Mouse (Mus musculus): ENCODE results near the gene Cdh11. TPM values are rescaled to one million over a fixed set of nuclear protein-coding genes. Genes with fewer than 3 reads are reported as not detected.
"Not testable (repeated sequence)": the region's sequence is repeated elsewhere in the genome, so short reads cannot be mapped to it uniquely, and the experiment has no call there.

The Cdh11 gene
- polyA plus RNA-seq, 1 experiment from 2014 or later = 130 TPM

GRCm38 (mm10) chr8:102700245-102700644 is 85.2 kb downstream of the Cdh11 start:
- 55% methylated on average over 1 of the region's 1 CpGs for WGBS
- no peak overlapping the region for H3K4me2 ChIP-seq
- no peak overlapping the region for H3K9ac ChIP-seq
- H3K27me3 ChIP-seq = no peaks in the 10 kb centered on the region
- H3K36me3 ChIP-seq = 0 out of 2 replicates have a peak, but pooled peaks cover 10% of the 10 kb centered on the region
- no peaks in the 10 kb centered on the region for H3K4me1 ChIP-seq
- H3K27ac ChIP-seq = no peak overlapping the region
- no peak for ATAC-seq (replicated peaks; ENCODE audit: low FRiP score)
- H3K4me3 ChIP-seq (replicated peaks) = no peak overlapping the region
- no peaks in the 10 kb centered on the region for H3K9me3 ChIP-seq (replicated peaks)

GRCm38 (mm10) chr8:102698232-102698837 is 87.1 kb downstream of the Cdh11 start:
- Histone ChIP-seq H3K9ac (no peak overlapping the region), H3K36me3 (0 out of 2 replicates have a peak, but pooled peaks cover 4% of the 10 kb centered on the region), H3K27me3 (no peaks in the 10 kb centered on the region), H3K9me3 (replicated peaks) (no peaks in the 10 kb centered on the region), H3K4me2 (no peak overlapping the region), H3K4me1 (no peaks in the 10 kb centered on the region), H3K27ac (no peak overlapping the region), H3K4me3 (replicated peaks) (no peak overlapping the region)
- WGBS = 46% methylated on average over 11 of the region's 11 CpGs
- no peak for ATAC-seq (replicated peaks; ENCODE audit: low FRiP score)

GRCm38 (mm10) chr8:102693465-102693864 is 92.0 kb downstream of the Cdh11 start:
- no peaks in the 10 kb centered on the region for H3K27me3 ChIP-seq
- no peak for ATAC-seq (replicated peaks; ENCODE audit: low FRiP score)
- H3K27ac ChIP-seq = no peak overlapping the region
- H3K9me3 ChIP-seq (replicated peaks) = no peaks in the 10 kb centered on the region
- H3K36me3 ChIP-seq = peaks cover 4% of the 10 kb centered on the region; the same call in 1 of the 2 replicates
- no peaks in the 10 kb centered on the region for H3K4me1 ChIP-seq
- H3K4me3 ChIP-seq (replicated peaks) = no peak overlapping the region
- no peak overlapping the region for H3K9ac ChIP-seq
- WGBS = 74% methylated on average over 1 of the region's 1 CpGs
- no peak overlapping the region for H3K4me2 ChIP-seq

- WGBS = 87% methylated on average over 7 of the region's 7 CpGs
- H3K36me3 ChIP-seq; ATAC-seq (replicated peaks; ENCODE audit: low FRiP score); H3K9me3 ChIP-seq (replicated peaks); H3K27me3 ChIP-seq; H3K27ac ChIP-seq; H3K4me1 ChIP-seq; H3K4me3 ChIP-seq (replicated peaks); H3K9ac ChIP-seq; H3K4me2 ChIP-seq: not testable (repeated sequence)
These were observed 100.0 kb downstream of the Cdh11 start for GRCm38 (mm10) chr8:102685491-102685890.

- no peaks in the 10 kb centered on the region; the same call in 1 of the 2 replicates for H3K36me3 ChIP-seq
- H3K9ac ChIP-seq = no peak overlapping the region
- H3K4me3 ChIP-seq (replicated peaks) = no peak overlapping the region
- ATAC-seq (replicated peaks; ENCODE audit: low FRiP score) = no peak
- no peak overlapping the region for H3K27ac ChIP-seq
- H3K4me1 ChIP-seq = no peaks in the 10 kb centered on the region
- H3K9me3 ChIP-seq (replicated peaks) = no peaks in the 10 kb centered on the region
- H3K27me3 ChIP-seq = no peaks in the 10 kb centered on the region
- WGBS = 87% methylated on average over 11 of the region's 11 CpGs
- no peak overlapping the region for H3K4me2 ChIP-seq
These were observed 100.4 kb downstream of the Cdh11 start for GRCm38 (mm10) chr8:102685023-102685422.

- 92% methylated on average over 3 of the region's 3 CpGs for WGBS
These were observed 108.3 kb downstream of the Cdh11 start for GRCm38 (mm10) chr8:102677148-102677547.

GRCm38 (mm10) chr8:102664561-102664960 is 120.9 kb downstream of the Cdh11 start:
- not testable (repeated sequence) for H3K4me2 ChIP-seq; H3K9ac ChIP-seq; H3K27ac ChIP-seq; H3K9me3 ChIP-seq (replicated peaks); ATAC-seq (replicated peaks; ENCODE audit: low FRiP score); H3K4me1 ChIP-seq; H3K27me3 ChIP-seq; H3K4me3 ChIP-seq (replicated peaks)
- 83% methylated on average over 5 of the region's 5 CpGs for WGBS
- H3K36me3 ChIP-seq = peaks cover 49% of the 10 kb centered on the region

More at GRCm38 (mm10) chr8:102677148-102677547, 108.3 kb downstream of the Cdh11 start:
- ATAC-seq (replicated peaks; ENCODE audit: low FRiP score) = no peak
- Histone ChIP-seq H3K4me1 (no peaks in the 10 kb centered on the region), H3K4me2 (no peak overlapping the region), H3K27ac (no peak overlapping the region), H3K9ac (no peak overlapping the region), H3K4me3 (replicated peaks) (no peak overlapping the region), H3K36me3 (peaks cover 31% of the 10 kb centered on the region), H3K9me3 (replicated peaks) (no peaks in the 10 kb centered on the region), H3K27me3 (no peaks in the 10 kb centered on the region)

GRCm38 (mm10) chr8:102656529-102656928 is 128.9 kb downstream of the Cdh11 start:
- H3K4me3 ChIP-seq (replicated peaks) = no peak overlapping the region
- 91% methylated on average over 2 of the region's 2 CpGs for WGBS
- peaks cover 67% of the 10 kb centered on the region for H3K36me3 ChIP-seq

GRCm38 (mm10) chr8:102651964-102652363 is 133.5 kb downstream of the Cdh11 start:
- no peak overlapping the region for H3K4me2 ChIP-seq
- H3K9ac ChIP-seq = no peak overlapping the region
- peaks cover 59% of the 10 kb centered on the region for H3K36me3 ChIP-seq
- 77% methylated on average over 4 of the region's 4 CpGs for WGBS
- H3K27me3 ChIP-seq = no peaks in the 10 kb centered on the region
- H3K4me3 ChIP-seq (replicated peaks) = no peak overlapping the region
- H3K9me3 ChIP-seq (replicated peaks) = no peaks in the 10 kb centered on the region
- no peak overlapping the region for H3K27ac ChIP-seq
- no peak for ATAC-seq (replicated peaks; ENCODE audit: low FRiP score)
- H3K4me1 ChIP-seq = no peaks in the 10 kb centered on the region

More at GRCm38 (mm10) chr8:102656529-102656928, 128.9 kb downstream of the Cdh11 start:
- H3K27ac ChIP-seq = no peak overlapping the region
- no peak for ATAC-seq (replicated peaks; ENCODE audit: low FRiP score)
- H3K4me2 ChIP-seq = no peak overlapping the region
- no peak overlapping the region for H3K9ac ChIP-seq
- H3K27me3 ChIP-seq = no peaks in the 10 kb centered on the region
- H3K9me3 ChIP-seq (replicated peaks) = no peaks in the 10 kb centered on the region
- H3K4me1 ChIP-seq = no peaks in the 10 kb centered on the region

GRCm38 (mm10) chr8:102627151-102627550 is 158.3 kb downstream of the Cdh11 start:
- H3K4me2 ChIP-seq = no peak overlapping the region
- no peak overlapping the region for H3K4me3 ChIP-seq (replicated peaks)
- no peaks in the 10 kb centered on the region for H3K27me3 ChIP-seq
- H3K9me3 ChIP-seq (replicated peaks) = no peaks in the 10 kb centered on the region
- no peak overlapping the region for H3K27ac ChIP-seq
- H3K9ac ChIP-seq = no peak overlapping the region
- H3K4me1 ChIP-seq = no peaks in the 10 kb centered on the region
- peaks cover 7% of the 10 kb centered on the region; the same call in 1 of the 2 replicates for H3K36me3 ChIP-seq
- WGBS = 78% methylated on average over 3 of the region's 3 CpGs
- ATAC-seq (replicated peaks; ENCODE audit: low FRiP score) = no peak

GRCm38 (mm10) chr8:102612146-102612545 is 173.3 kb downstream of the Cdh11 start:
- ATAC-seq (replicated peaks; ENCODE audit: low FRiP score) = no peak
- Histone ChIP-seq H3K4me1 (no peaks in the 10 kb centered on the region), H3K36me3 (no peaks in the 10 kb centered on the region), H3K4me2 (no peak overlapping the region), H3K27me3 (no peaks in the 10 kb centered on the region), H3K9ac (no peak overlapping the region), H3K27ac (no peak overlapping the region), H3K4me3 (replicated peaks) (no peak overlapping the region), H3K9me3 (replicated peaks) (no peaks in the 10 kb centered on the region)
- WGBS = 83% methylated on average over 4 of the region's 4 CpGs

- Histone ChIP-seq H3K27me3 (no peaks in the 10 kb centered on the region), H3K4me3 (replicated peaks) (no peak overlapping the region), H3K9ac (no peak overlapping the region), H3K27ac (no peak overlapping the region), H3K36me3 (no peaks in the 10 kb centered on the region), H3K4me2 (no peak overlapping the region), H3K4me1 (peaks cover 2% of the 10 kb centered on the region; the same call in 1 of the 2 replicates), H3K9me3 (replicated peaks) (no peaks in the 10 kb centered on the region)
- WGBS = 56% methylated on average over 4 of the region's 4 CpGs
- no peak for ATAC-seq (replicated peaks; ENCODE audit: low FRiP score)
These were observed 184.1 kb downstream of the Cdh11 start for GRCm38 (mm10) chr8:102601327-102601726.

GRCm38 (mm10) chr8:102596523-102596922 is 188.9 kb downstream of the Cdh11 start:
- Histone ChIP-seq H3K9me3 (replicated peaks) (no peaks in the 10 kb centered on the region), H3K4me2 (no peak overlapping the region), H3K27me3 (no peaks in the 10 kb centered on the region), H3K27ac (peak overlapping the region; percentile 34; the same call in 1 of the 2 replicates), H3K36me3 (no peaks in the 10 kb centered on the region), H3K4me3 (replicated peaks) (no peak overlapping the region), H3K4me1 (peaks cover 3% of the 10 kb centered on the region; the same call in 1 of the 2 replicates), H3K9ac (no peak overlapping the region)
- peak; percentile 93 for ATAC-seq (replicated peaks; ENCODE audit: low FRiP score)
- 4% methylated on average over 3 of the region's 3 CpGs for WGBS
